Mouse (Mus musculus) intestine, postnatal 0 days (tissue): ENCODE data around the gene Pik3c2b. TPM values are rescaled to one million over a fixed set of nuclear protein-coding genes. Genes with fewer than 3 reads are reported as not detected.

Source experiments
- ATAC-seq: fragments of 200-750 bp; cut with Nextera tagmentation; 2 replicates; pipeline ENCODE4 v1.8.0; 2017; ENCODE audit warnings: mild to moderate bottlenecking, moderate TSS enrichment, moderate library complexity
- H3K27ac ChIP-seq: fragments of 300-500 bp; sonication (generic); 2 replicates; pipeline ENCODE4 v1.5.1; 2014; ENCODE audit warnings: mild to moderate bottlenecking, low read depth, low read length, moderate library complexity
- H3K27me3 ChIP-seq: fragments of 300-500 bp; sonication (generic); replicated peaks from 2 replicates; pipeline ENCODE4 v1.6.1; 2014; ENCODE audit warnings: low read length, mixed read lengths; ENCODE audit not compliant: control insufficient read depth, insufficient read depth
- H3K36me3 ChIP-seq: fragments of 300-500 bp; sonication (generic); 2 replicates; pipeline ENCODE4 v1.6.1; 2014; ENCODE audit warnings: mild to moderate bottlenecking, moderate library complexity; ENCODE audit not compliant: control insufficient read depth, insufficient read depth
- H3K4me1 ChIP-seq: fragments of 300-500 bp; sonication (generic); replicated peaks from 2 replicates; pipeline ENCODE4 v1.6.1; 2014; ENCODE audit warnings: antibody characterized with exemption, low read length, mixed read lengths; ENCODE audit not compliant: control insufficient read depth, insufficient read depth
- H3K4me2 ChIP-seq: fragments of 300-500 bp; sonication (generic); replicated peaks from 2 replicates; pipeline ENCODE4 v1.6.1; 2014; ENCODE audit warnings: low read depth, mild to moderate bottlenecking, moderate library complexity
- H3K4me3 ChIP-seq: fragments of 300-500 bp; sonication (generic); 2 replicates; pipeline ENCODE4 v1.5.1; 2014; ENCODE audit warnings: low read depth, low read length
- H3K9ac ChIP-seq: fragments of 300-500 bp; sonication (generic); 2 replicates; pipeline ENCODE4 v1.6.1; 2014; ENCODE audit warnings: mild to moderate bottlenecking, low read depth, low read length
- H3K9me3 ChIP-seq: fragments of 300-500 bp; sonication (generic); 2 replicates; pipeline ENCODE4 v1.6.1; 2016; ENCODE audit warnings: mixed run types; ENCODE audit not compliant: control insufficient read depth
- CTCF ChIP-seq: sonication (generic); IDR thresholded peaks from 2 replicates; pipeline ENCODE4 v1.5.1; 2016; ENCODE audit warnings: low read depth, mild to moderate bottlenecking, control low read depth, antibody characterized with exemption, moderate library complexity
- WGBS: fragments of 180-500 bp; shearing (Covaris S2); extraction: QIAGEN DNeasy Blood & Tissue Kit; methylation state at CpG from one replicate; pipeline ENCODE4 v1.1.7; 2014; 5-methylcytosine and 5-hydroxymethylcytosine counted together
- polyA plus RNA-seq: library from polyadenylated mRNA; unstranded; fragments of >200 nt; fragmentation: Nextera tagmentation; extraction: Ambion mirVana; gene quantifications from 2 replicates; pipeline ENCODE4 v1.2.1, GENCODE M21; 2015

Pik3c2b gene
- polyA plus RNA-seq, 1 experiment from 2014 or later: 3.1 TPM

DNA sequence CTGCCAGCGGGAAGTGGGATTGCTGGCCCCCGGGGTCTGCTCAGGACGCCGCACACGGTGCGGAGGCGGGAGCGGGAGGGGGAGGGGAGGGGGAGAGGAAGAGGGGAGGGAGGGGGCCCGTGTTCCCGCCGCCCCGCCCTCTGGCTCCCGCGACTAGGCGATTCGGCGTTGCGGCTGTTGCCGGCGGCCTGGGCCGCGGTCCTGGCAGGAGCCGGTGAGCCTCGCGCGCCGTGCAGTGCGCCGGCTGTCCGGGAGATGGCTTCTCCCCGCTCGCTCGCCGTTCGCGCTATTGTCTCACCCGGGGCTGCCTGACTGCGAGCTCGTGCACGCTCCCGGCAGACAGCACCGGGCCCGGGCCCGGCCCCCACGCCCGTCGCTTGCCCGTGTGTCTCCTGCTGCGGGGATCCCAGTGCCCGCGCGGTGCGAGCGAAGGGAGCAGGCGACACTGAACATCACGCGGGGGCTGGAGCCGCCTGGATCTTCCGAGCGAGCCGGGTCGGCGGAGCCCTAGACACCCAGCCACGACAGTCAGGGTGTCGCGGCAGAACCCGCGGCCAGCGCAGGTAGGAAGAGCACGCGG lies 484 bp downstream of the Pik3c2b start:
- peaks cover 13% of the 10 kb centered on the region; the same call in 1 of the 2 replicates for H3K4me1 ChIP-seq
- peak overlapping the region; percentile 80 for H3K4me3 ChIP-seq
- peak overlapping the region; percentile 97 for H3K4me2 ChIP-seq
- H3K27me3 ChIP-seq: no peaks in the 10 kb centered on the region
- peak; percentile 77 for TF ChIP-seq CTCF
- peak overlapping the region; percentile 92 for H3K9ac ChIP-seq
- WGBS: under 1% methylated on average over 69 of the region's 71 CpGs
- ATAC-seq: peak; percentile 82
- no peaks in the 10 kb centered on the region for H3K9me3 ChIP-seq
- no peaks in the 10 kb centered on the region for H3K36me3 ChIP-seq
- peak overlapping the region; percentile 93 for H3K27ac ChIP-seq

DNA sequence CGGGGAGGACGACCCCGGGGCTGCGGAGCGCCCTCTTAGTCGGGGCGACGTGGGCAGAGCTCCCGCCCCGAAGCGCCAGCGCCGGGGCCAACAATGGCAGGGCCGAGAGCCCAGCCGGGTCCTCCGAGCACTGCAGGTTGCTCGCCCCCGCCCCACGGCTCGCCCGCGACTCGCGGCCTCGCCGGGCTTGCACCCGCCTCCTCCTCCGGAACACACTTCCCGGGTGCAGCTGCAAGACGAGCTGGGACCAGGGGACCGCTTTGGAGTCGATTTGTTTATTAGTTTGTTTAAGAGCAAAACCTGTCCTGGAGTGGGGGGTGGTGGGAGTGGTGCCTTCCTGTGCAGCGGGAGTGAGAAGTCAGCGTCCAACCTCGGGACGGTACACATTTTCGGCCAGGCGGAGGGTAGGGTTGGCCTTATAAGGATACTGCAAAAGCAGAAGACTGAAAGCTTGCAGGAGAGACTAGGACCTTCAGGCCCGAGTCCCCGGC lies 1.0 kb downstream of the Pik3c2b start:
- ATAC-seq: peak; percentile 44
- WGBS: under 1% methylated on average over 40 of the region's 40 CpGs
- peak overlapping the region; percentile 93 for H3K27ac ChIP-seq
- no peaks in the 10 kb centered on the region for H3K27me3 ChIP-seq
- H3K36me3 ChIP-seq: no peaks in the 10 kb centered on the region
- H3K4me2 ChIP-seq: peak overlapping the region; percentile 97
- no peaks in the 10 kb centered on the region for H3K9me3 ChIP-seq
- H3K9ac ChIP-seq: peak overlapping the region; percentile 92
- TF ChIP-seq CTCF: no peak
- H3K4me3 ChIP-seq: peak overlapping the region; percentile 80
- peaks cover 13% of the 10 kb centered on the region; the same call in 1 of the 2 replicates for H3K4me1 ChIP-seq

DNA sequence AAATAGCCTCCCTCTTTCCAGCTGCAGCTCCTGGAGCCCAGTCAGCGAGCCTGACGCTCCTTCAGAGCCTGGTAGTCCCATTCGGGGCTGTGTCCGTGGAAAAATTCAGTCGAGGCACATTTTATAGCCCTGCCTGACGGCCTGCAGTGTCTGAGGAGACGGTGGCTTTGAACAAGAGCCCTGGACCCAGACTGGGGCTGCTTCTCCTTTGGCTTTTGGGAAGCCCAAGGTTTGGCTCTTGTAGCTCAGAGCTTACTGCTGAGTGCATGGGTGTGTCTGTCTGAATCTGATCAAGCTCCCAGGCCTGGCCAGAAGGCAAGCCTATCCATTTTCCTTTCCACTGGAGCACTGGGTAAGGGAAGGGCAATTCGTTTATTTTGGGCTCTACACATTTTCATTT lies 2.1 kb downstream of the Pik3c2b start:
- Histone ChIP-seq H3K4me1 (peaks cover 13% of the 10 kb centered on the region), H3K4me2 (peak overlapping the region; percentile 97), H3K36me3 (no peaks in the 10 kb centered on the region), H3K9ac (peak overlapping the region; percentile 17; the same call in 1 of the 2 replicates), H3K27ac (peak overlapping the region; percentile 93; the same call in 1 of the 2 replicates), H3K27me3 (no peaks in the 10 kb centered on the region), H3K4me3 (peak overlapping the region; percentile 80; the same call in 1 of the 2 replicates), H3K9me3 (no peaks in the 10 kb centered on the region)
- ATAC-seq: no peak
- TF ChIP-seq CTCF: no peak
- 31% methylated on average over 8 of the region's 8 CpGs for WGBS

DNA sequence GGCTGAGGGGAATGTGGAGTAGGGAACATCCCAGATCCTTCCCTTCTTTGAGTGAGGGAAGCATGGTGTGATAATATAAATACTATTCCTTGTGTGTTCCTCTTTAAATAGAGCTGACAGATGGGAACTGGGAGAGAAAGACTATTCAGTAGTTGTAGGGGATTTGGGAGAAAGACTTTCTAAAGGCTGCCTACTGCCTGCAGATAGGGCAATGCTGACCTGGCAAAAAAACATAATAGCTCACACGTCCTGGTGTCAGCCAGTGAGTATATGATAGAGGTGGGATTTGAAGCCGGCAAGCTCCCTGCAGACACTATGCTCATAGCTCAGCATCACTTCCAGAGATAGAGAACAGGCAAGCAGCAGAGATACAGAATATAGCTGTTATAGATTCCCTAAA lies 3.2 kb downstream of the Pik3c2b start:
- ATAC-seq: no peak
- no peak for TF ChIP-seq CTCF
- H3K27ac ChIP-seq: no peak overlapping the region
- H3K36me3 ChIP-seq: no peaks in the 10 kb centered on the region
- no peaks in the 10 kb centered on the region for H3K9me3 ChIP-seq
- H3K4me3 ChIP-seq: no peak overlapping the region
- no peaks in the 10 kb centered on the region for H3K27me3 ChIP-seq
- 42% methylated on average over 2 of the region's 2 CpGs for WGBS
- H3K9ac ChIP-seq: no peak overlapping the region
- no peak overlapping the region for H3K4me2 ChIP-seq
- peaks cover 20% of the 10 kb centered on the region for H3K4me1 ChIP-seq

DNA sequence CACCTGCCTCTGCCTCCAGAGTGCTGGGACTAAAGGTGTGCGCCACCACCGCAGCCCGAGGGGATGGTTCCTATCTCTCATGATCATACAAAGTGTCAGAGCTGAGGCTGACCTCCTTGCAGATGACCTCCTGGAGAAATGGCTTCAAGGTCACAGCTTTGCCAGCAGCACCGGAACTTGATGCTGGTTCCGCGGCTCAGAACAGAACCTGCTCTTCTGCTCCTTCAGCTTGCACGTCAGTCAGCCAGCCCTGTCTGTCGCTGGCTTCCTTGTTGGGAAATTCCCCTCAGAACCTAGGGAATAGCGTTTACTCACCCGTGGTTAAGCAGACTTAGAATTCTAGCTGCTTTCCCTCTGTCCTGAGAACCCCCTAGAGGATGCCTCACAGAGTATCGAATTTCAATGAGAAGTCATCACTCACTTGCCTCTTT lies 4.5 kb downstream of the Pik3c2b start:
- Histone ChIP-seq H3K36me3 (no peaks in the 10 kb centered on the region), H3K27me3 (no peaks in the 10 kb centered on the region), H3K9ac (no peak overlapping the region), H3K27ac (peak overlapping the region; percentile 63; the same call in 1 of the 2 replicates), H3K4me3 (no peak overlapping the region), H3K4me2 (0 out of 2 replicates have a peak overlapping the region, but pooled peaks have one; percentile 13), H3K9me3 (no peaks in the 10 kb centered on the region), H3K4me1 (peaks cover 19% of the 10 kb centered on the region)
- TF ChIP-seq CTCF: no peak
- ATAC-seq: no peak
- 28% methylated on average over 11 of the region's 11 CpGs for WGBS

DNA sequence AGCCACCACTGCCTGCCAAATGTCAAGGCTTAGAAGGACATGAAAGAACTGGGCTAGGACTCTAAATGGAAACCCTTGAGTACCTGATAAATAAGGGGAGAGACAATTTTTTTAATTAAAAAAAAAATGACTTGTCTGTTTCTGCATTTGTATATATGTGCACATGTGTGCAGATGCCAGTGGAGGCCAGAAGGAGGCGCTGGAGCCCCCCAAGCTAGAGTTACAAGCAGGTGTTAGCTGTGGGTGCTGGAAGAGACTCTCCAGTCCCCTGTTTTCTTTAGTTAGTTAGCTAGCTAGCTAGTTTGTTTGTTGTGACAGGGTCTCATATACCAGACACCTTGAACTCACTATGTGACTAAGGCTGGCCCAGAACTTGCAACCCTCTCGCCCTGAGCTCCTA lies 6.4 kb downstream of the Pik3c2b start:
- H3K36me3 ChIP-seq: no peaks in the 10 kb centered on the region
- no peak for ATAC-seq
- H3K9ac ChIP-seq: no peak overlapping the region
- H3K4me3 ChIP-seq: no peak overlapping the region
- peaks cover 16% of the 10 kb centered on the region for H3K4me1 ChIP-seq
- WGBS: 89% methylated on average over 2 of the region's 2 CpGs
- H3K9me3 ChIP-seq: no peaks in the 10 kb centered on the region
- H3K4me2 ChIP-seq: no peak overlapping the region
- peak; percentile 50; the same call in 1 of the 2 replicates for TF ChIP-seq CTCF
- no peak overlapping the region for H3K27ac ChIP-seq
- no peaks in the 10 kb centered on the region for H3K27me3 ChIP-seq
